Mouse (Mus musculus) liver, postnatal 0 days (tissue): ENCODE data around the gene Zfp212. TPM values are rescaled to one million over a fixed set of nuclear protein-coding genes. Genes with fewer than 3 reads are reported as not detected.

Experiments
- ATAC-seq: fragments of 200-750 bp; cut with Nextera tagmentation; 2 replicates; pipeline ENCODE4 v1.8.0; 2017; ENCODE audit warnings: mild to moderate bottlenecking, moderate library complexity
- DNase-seq: peaks from one replicate; pipeline ENCODE4 v3.0.0-alpha.2; 2016
- H3K27ac ChIP-seq: fragments of 300-500 bp; sonication (generic); 2 replicates; pipeline ENCODE4 v1.5.1; 2014; ENCODE audit warnings: antibody characterized with exemption, moderate library complexity, mild to moderate bottlenecking, low read depth
- H3K27me3 ChIP-seq: fragments of 300-500 bp; sonication (generic); 2 replicates; pipeline ENCODE4 v1.6.1; 2014; ENCODE audit warnings: low read length, control low read depth, mixed read lengths; ENCODE audit not compliant: insufficient read depth
- H3K36me3 ChIP-seq: fragments of 300-500 bp; sonication (generic); replicated peaks from 2 replicates; pipeline ENCODE4 v1.6.1; 2014; ENCODE audit warnings: mild to moderate bottlenecking, control low read depth, low read length, moderate library complexity, mixed read lengths; ENCODE audit not compliant: insufficient read depth
- H3K4me1 ChIP-seq: fragments of 300-500 bp; sonication (generic); 2 replicates; pipeline ENCODE4 v1.6.1; 2014; ENCODE audit warnings: antibody characterized with exemption, mild to moderate bottlenecking, control low read depth; ENCODE audit not compliant: insufficient read depth
- H3K4me2 ChIP-seq: fragments of 300-500 bp; sonication (generic); 2 replicates; pipeline ENCODE4 v1.6.1; 2014; ENCODE audit warnings: low read depth, mild to moderate bottlenecking, low read length, moderate library complexity, mixed read lengths
- H3K4me3 ChIP-seq: fragments of 300-500 bp; sonication (generic); 2 replicates; pipeline ENCODE4 v1.5.1; 2014; ENCODE audit warnings: low read depth, low read length
- H3K9ac ChIP-seq: fragments of 300-500 bp; sonication (generic); replicated peaks from 2 replicates; pipeline ENCODE4 v1.6.1; 2014; ENCODE audit warnings: mild to moderate bottlenecking, moderate library complexity
- H3K9me3 ChIP-seq: fragments of 300-500 bp; sonication (generic); 2 replicates; pipeline ENCODE4 v1.6.1; 2016; ENCODE audit warnings: mild to moderate bottlenecking, control low read depth, low read length, mixed read lengths
- CTCF ChIP-seq: sonication (generic); IDR thresholded peaks from 2 replicates; pipeline ENCODE4 v1.5.1; 2016; ENCODE audit warnings: antibody characterized with exemption, low read depth
- EP300 ChIP-seq: IDR thresholded peaks from 2 replicates; pipeline ENCODE4 v1.6.1; 2016; ENCODE audit warnings: antibody characterized with exemption, low read depth, mild to moderate bottlenecking
- WGBS: fragments of 180-500 bp; shearing (Covaris S2); extraction: QIAGEN DNeasy Blood & Tissue Kit; methylation state at CpG from one replicate; pipeline ENCODE4 v1.1.7; 2014; ENCODE audit not compliant: insufficient replicate concordance; 5-methylcytosine and 5-hydroxymethylcytosine counted together
- polyA plus RNA-seq: library from polyadenylated mRNA; unstranded; fragments of >200 nt; fragmentation: Nextera tagmentation; extraction: Ambion mirVana; gene quantifications from 2 replicates; pipeline ENCODE4 v1.2.1, GENCODE M21; 2015

The Zfp212 gene
- polyA plus RNA-seq, 1 experiment from 2014 or later = 5.1 TPM

DNA sequence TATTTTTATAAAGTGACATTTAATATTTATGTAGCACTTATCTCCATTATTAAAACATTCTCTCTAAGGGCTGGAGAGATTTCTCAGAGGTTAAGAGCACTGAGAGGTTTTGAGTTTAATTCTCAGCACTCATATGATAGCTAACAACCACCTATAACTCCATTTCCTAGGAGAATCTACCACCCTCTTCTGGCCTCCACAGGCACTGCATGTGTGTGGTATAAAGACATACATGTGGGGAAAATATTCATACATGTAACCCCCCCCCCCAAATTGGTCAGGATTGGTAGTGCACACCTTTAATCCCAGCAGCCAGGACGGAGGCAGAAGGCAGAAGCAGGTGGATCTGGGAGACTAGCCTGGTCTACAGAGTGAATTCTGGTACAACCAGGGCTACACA lies 54.3 kb downstream of the Zfp212 start:
- no peak overlapping the region for H3K9ac ChIP-seq
- ATAC-seq = no peak
- WGBS = 88% methylated on average over 1 of the region's 1 CpGs
- no peak overlapping the region for H3K27ac ChIP-seq
- no peak overlapping the region for H3K4me3 ChIP-seq
- H3K9me3 ChIP-seq = no peaks in the 10 kb centered on the region
- no peaks in the 10 kb centered on the region for H3K4me1 ChIP-seq
- H3K27me3 ChIP-seq = no peaks in the 10 kb centered on the region
- no peak for DNase-seq
- H3K4me2 ChIP-seq = no peak overlapping the region
- TF ChIP-seq CTCF (peak; percentile 51), EP300 (no peak)
- no peaks in the 10 kb centered on the region for H3K36me3 ChIP-seq

DNA sequence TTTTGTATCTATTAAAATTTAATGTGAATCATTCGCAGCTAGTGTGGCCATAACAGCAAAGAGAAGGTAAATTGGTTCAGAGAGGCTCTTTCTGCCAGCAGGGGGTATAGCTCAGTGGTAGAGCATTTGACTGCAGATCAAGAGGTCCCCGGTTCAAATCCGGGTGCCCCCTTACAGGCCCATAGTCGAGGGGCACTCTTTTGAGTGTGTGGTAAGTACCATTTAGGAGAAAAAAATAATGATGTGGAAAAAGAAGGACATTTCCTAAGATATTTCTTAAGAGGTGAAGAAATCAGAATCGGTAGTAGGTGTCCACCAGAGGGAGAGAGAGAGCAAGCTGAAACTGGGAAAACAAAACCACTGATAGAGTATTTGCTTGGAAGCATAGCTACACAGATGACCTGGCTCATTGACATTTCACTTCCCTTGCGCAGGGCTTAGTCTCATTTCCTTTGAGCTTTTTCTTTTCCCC lies 58.7 kb downstream of the Zfp212 start:
- WGBS = 11% methylated on average over 6 of the region's 6 CpGs
- H3K4me1 ChIP-seq = no peaks in the 10 kb centered on the region
- H3K4me3 ChIP-seq = no peak overlapping the region
- no peak overlapping the region for H3K4me2 ChIP-seq
- ATAC-seq (peak; percentile 95), DNase-seq (peak; percentile 73)
- H3K9ac ChIP-seq = no peak overlapping the region
- H3K9me3 ChIP-seq = no peaks in the 10 kb centered on the region
- no peaks in the 10 kb centered on the region for H3K27me3 ChIP-seq
- H3K27ac ChIP-seq = peak overlapping the region; percentile 69; the same call in 1 of the 2 replicates
- peak; percentile 73 for TF ChIP-seq CTCF
- no peak for TF ChIP-seq EP300
- H3K36me3 ChIP-seq = no peaks in the 10 kb centered on the region

Other genes with a start within 250 kb of the Zfp212 start
- 101 and 116 TPM in 2 replicates for gene Pdia4, start 107.0 kb upstream of the Zfp212 start, polyA plus RNA-seq
- gene Zfp786, start 89.6 kb upstream of the Zfp212 start, polyA plus RNA-seq = 0.28 and 0.51 TPM in 2 replicates
- gene Zfp398, start 84.8 kb upstream of the Zfp212 start, polyA plus RNA-seq = 1.4 and 1.6 TPM in 2 replicates
- 2.0 and 2.4 TPM in 2 replicates for gene Zfp282, start 43.3 kb upstream of the Zfp212 start, polyA plus RNA-seq
- gene Zfp956, start 32.9 kb downstream of the Zfp212 start, polyA plus RNA-seq = 2.7 TPM in 2 replicates
- 1.7 and 2.2 TPM in 2 replicates for gene Zfp777, start 128.4 kb downstream of the Zfp212 start, polyA plus RNA-seq
- gene Zfp746, start 166.1 kb downstream of the Zfp212 start, polyA plus RNA-seq = 4.1 and 5.3 TPM in 2 replicates